Comparison of ENCODE assay signal across 15 mouse cellular contexts in genomic region chr5:113120741-113121590, GRCm38 (mm10). TPM values are rescaled to one million over a fixed set of nuclear protein-coding genes. Genes with fewer than 3 reads are reported as not detected.
DNase-seq lines count a peak whose midpoint lies in the region; ATAC-seq lines count a peak whose summit lies in the region.
"Had no signal": no experiment of that assay in that cellular context is flagged by ENCODE, and none has a peak within 500 bp of the region (broad histone marks: within the 10 kb centered on the region; RNA-seq: fewer than 3 reads in every experiment).

No protein-coding gene starts in this region.

- DNase-seq in neural tube, embryonic 11.5 days (ENCODE audit: low spot score) = peak; percentile 35
- no peak for DNase-seq in neural tube, embryonic 10.5 days (ENCODE audit: extremely low spot score, low spot score)
- peak; percentile 53 for DNase-seq in intestine, embryonic 14.5 days (ENCODE audit: low spot score)
- no peak for DNase-seq in cerebellum, adult 8-10 months
- DNase-seq in adrenal gland, postnatal 36 days = no peak
- DNase-seq: adrenal gland, postnatal 25 days; cerebellum, adult 9-10 months; gastrocnemius, postnatal 36 days had no signal

- H3K9ac ChIP-seq in hindbrain, embryonic 12.5 days = no peak overlapping the region
- H3K9ac ChIP-seq in hindbrain, embryonic 16.5 days (ENCODE audit: low read depth, low read length) = no peak overlapping the region
- H3K9ac ChIP-seq in neural tube, embryonic 11.5 days (ENCODE audit: low read length) = no peak overlapping the region
- H3K9ac ChIP-seq in intestine, embryonic 14.5 days (ENCODE audit: low read length) = no peak overlapping the region
- peak overlapping the region; percentile 31 for H3K9ac ChIP-seq in stomach, embryonic 16.5 days (ENCODE audit: low read length)
- H3K9ac ChIP-seq: midbrain, embryonic 12.5 days had no signal

- H3K9me3 ChIP-seq in hindbrain, embryonic 12.5 days (replicated peaks) = no peaks in the 10 kb centered on the region
- no peaks in the 10 kb centered on the region for H3K9me3 ChIP-seq in hindbrain, embryonic 16.5 days (ENCODE audit: control insufficient read depth, low read length)
- H3K9me3 ChIP-seq in neural tube, embryonic 11.5 days (ENCODE audit: control insufficient read depth, low read length) = no peaks in the 10 kb centered on the region
- H3K9me3 ChIP-seq in intestine, embryonic 14.5 days (ENCODE audit: control insufficient read depth, low read length) = no peaks in the 10 kb centered on the region
- no peaks in the 10 kb centered on the region for H3K9me3 ChIP-seq in stomach, embryonic 16.5 days (replicated peaks; ENCODE audit: control insufficient read depth, low read length)
- H3K9me3 ChIP-seq: midbrain, embryonic 12.5 days had no signal

- no peak overlapping the region for H3K4me2 ChIP-seq in hindbrain, embryonic 12.5 days (replicated peaks)
- no peak overlapping the region for H3K4me2 ChIP-seq in hindbrain, embryonic 16.5 days (ENCODE audit: low read length)
- H3K4me2 ChIP-seq in neural tube, embryonic 11.5 days (ENCODE audit: low read depth) = no peak overlapping the region
- no peak overlapping the region for H3K4me2 ChIP-seq in intestine, embryonic 14.5 days (ENCODE audit: low read length)
- H3K4me2 ChIP-seq in stomach, embryonic 16.5 days (ENCODE audit: low read depth, low read length) = no peak overlapping the region
- H3K4me2 ChIP-seq: midbrain, embryonic 12.5 days had no signal

- H3K4me3 ChIP-seq in hindbrain, embryonic 12.5 days = no peak overlapping the region
- no peak overlapping the region for H3K4me3 ChIP-seq in hindbrain, embryonic 16.5 days (ENCODE audit: low read length)
- no peak overlapping the region for H3K4me3 ChIP-seq in neural tube, embryonic 11.5 days (ENCODE audit: low read depth, low read length)
- H3K4me3 ChIP-seq in intestine, embryonic 14.5 days (ENCODE audit: low read depth, low read length) = no peak overlapping the region
- no peak overlapping the region for H3K4me3 ChIP-seq in stomach, embryonic 16.5 days (replicated peaks; ENCODE audit: low read length)
- H3K4me3 ChIP-seq: midbrain, embryonic 12.5 days had no signal

- H3K27me3 ChIP-seq in hindbrain, embryonic 12.5 days = 0 out of 2 replicates have a peak, but pooled peaks cover 3% of the 10 kb centered on the region
- H3K27me3 ChIP-seq in hindbrain, embryonic 16.5 days (replicated peaks; ENCODE audit: control insufficient read depth, insufficient read depth, low read length) = no peaks in the 10 kb centered on the region
- H3K27me3 ChIP-seq in neural tube, embryonic 11.5 days (ENCODE audit: control insufficient read depth, insufficient read depth, low read length) = no peaks in the 10 kb centered on the region
- no peaks in the 10 kb centered on the region for H3K27me3 ChIP-seq in intestine, embryonic 14.5 days (replicated peaks; ENCODE audit: control insufficient read depth, insufficient read depth, low read length)
- H3K27me3 ChIP-seq in stomach, embryonic 16.5 days (ENCODE audit: control insufficient read depth, insufficient read depth, low read length) = no peaks in the 10 kb centered on the region
- H3K27me3 ChIP-seq: midbrain, embryonic 12.5 days had no signal

- peaks cover 37% of the 10 kb centered on the region for H3K4me1 ChIP-seq in hindbrain, embryonic 12.5 days
- peaks cover 12% of the 10 kb centered on the region for H3K4me1 ChIP-seq in hindbrain, embryonic 16.5 days (ENCODE audit: control insufficient read depth, insufficient read depth, low read depth, low read length)
- H3K4me1 ChIP-seq in neural tube, embryonic 11.5 days (ENCODE audit: control insufficient read depth, insufficient read depth, low read length) = 0 out of 2 replicates have a peak, but pooled peaks cover 5% of the 10 kb centered on the region
- H3K4me1 ChIP-seq in intestine, embryonic 14.5 days (replicated peaks; ENCODE audit: control insufficient read depth, insufficient read depth, low read length) = peaks cover 25% of the 10 kb centered on the region
- H3K4me1 ChIP-seq in stomach, embryonic 16.5 days (ENCODE audit: control insufficient read depth, insufficient read depth, low read length) = peaks cover 36% of the 10 kb centered on the region

- WGBS in hindbrain, embryonic 12.5 days = 38% methylated on average over 15 of the region's 15 CpGs
- WGBS in hindbrain, embryonic 16.5 days = 41% methylated on average over 15 of the region's 15 CpGs
- 24% methylated on average over 15 of the region's 15 CpGs for WGBS in neural tube, embryonic 11.5 days
- WGBS in intestine, embryonic 14.5 days = 18% methylated on average over 15 of the region's 15 CpGs
- 22% methylated on average over 15 of the region's 15 CpGs for WGBS in stomach, embryonic 16.5 days

- no peaks in the 10 kb centered on the region for H3K36me3 ChIP-seq in hindbrain, embryonic 12.5 days
- H3K36me3 ChIP-seq in hindbrain, embryonic 16.5 days (ENCODE audit: control insufficient read depth, insufficient read depth, low read length) = no peaks in the 10 kb centered on the region
- no peaks in the 10 kb centered on the region for H3K36me3 ChIP-seq in neural tube, embryonic 11.5 days (ENCODE audit: control insufficient read depth, insufficient read depth, low read length)
- no peaks in the 10 kb centered on the region for H3K36me3 ChIP-seq in intestine, embryonic 14.5 days (ENCODE audit: control insufficient read depth, insufficient read depth, low read length)
- no peaks in the 10 kb centered on the region for H3K36me3 ChIP-seq in stomach, embryonic 16.5 days (ENCODE audit: control insufficient read depth, insufficient read depth, low read length)
- H3K36me3 ChIP-seq: midbrain, embryonic 12.5 days had no signal

- H3K27ac ChIP-seq in hindbrain, embryonic 12.5 days = no peak overlapping the region
- no peak overlapping the region for H3K27ac ChIP-seq in hindbrain, embryonic 16.5 days (ENCODE audit: low read depth, low read length)
- no peak overlapping the region for H3K27ac ChIP-seq in neural tube, embryonic 11.5 days (ENCODE audit: low read depth, low read length)
- no peak overlapping the region for H3K27ac ChIP-seq in intestine, embryonic 14.5 days (ENCODE audit: low read depth)
- peak overlapping the region; percentile 94 for H3K27ac ChIP-seq in stomach, embryonic 16.5 days (ENCODE audit: low read length)
- H3K27ac ChIP-seq: midbrain, embryonic 12.5 days had no signal

- peak; percentile 39; the same call in 1 of the 2 replicates for ATAC-seq in hindbrain, embryonic 12.5 days (ENCODE audit: low FRiP score)
- no peak for ATAC-seq in hindbrain, embryonic 16.5 days
- ATAC-seq in neural tube, embryonic 11.5 days (ENCODE audit: insufficient read depth, low FRiP score, low TSS enrichment) = no peak
- no peak for ATAC-seq in intestine, embryonic 14.5 days (replicated peaks; ENCODE audit: low FRiP score, low TSS enrichment, low read depth)
- no peak for ATAC-seq in stomach, embryonic 16.5 days (ENCODE audit: insufficient read depth, low FRiP score)

RNA-seq across cellular contexts. Expression of gene Crybb3, which starts 39.6 kb away (rescaled TPM):
- polyA plus RNA-seq in hindbrain, embryonic 12.5 days (2016; fragmentation: Nextera tagmentation; extraction: Ambion mirVana) = 0.74 and 0.81 TPM in 2 replicates
- 0.86 and 1.8 TPM in 2 replicates for polyA plus RNA-seq in hindbrain, embryonic 16.5 days (2015; fragmentation: Nextera tagmentation; extraction: Ambion mirVana)
- polyA plus RNA-seq in neural tube, embryonic 11.5 days (2014; fragmentation: Nextera tagmentation; extraction: Ambion mirVana) = not detected in 2 replicates
- 0.28 and 1.2 TPM in 2 replicates for polyA plus RNA-seq in intestine, embryonic 14.5 days (2014; fragmentation: Nextera tagmentation; extraction: Ambion mirVana)
- polyA plus RNA-seq in stomach, embryonic 16.5 days (2015; fragmentation: Nextera tagmentation; extraction: Ambion mirVana) = 0.85 and 1.2 TPM in 2 replicates
- 1 to 10 TPM in 1 of 2 experiments, not detected in 1; 1.9 TPM for total RNA-seq in adrenal gland, postnatal 36 days (2021)
- total RNA-seq: MEL had no signal

RNA-seq across cellular contexts. Expression of gene Crybb2, which starts 51.0 kb away (rescaled TPM):
- polyA plus RNA-seq in hindbrain, embryonic 12.5 days (2016; fragmentation: Nextera tagmentation; extraction: Ambion mirVana) = not detected in 2 replicates
- not detected in 2 replicates for polyA plus RNA-seq in hindbrain, embryonic 16.5 days (2015; fragmentation: Nextera tagmentation; extraction: Ambion mirVana)
- not detected in 2 replicates for polyA plus RNA-seq in neural tube, embryonic 11.5 days (2014; fragmentation: Nextera tagmentation; extraction: Ambion mirVana)
- polyA plus RNA-seq in intestine, embryonic 14.5 days (2014; fragmentation: Nextera tagmentation; extraction: Ambion mirVana) = not detected in 2 replicates
- polyA plus RNA-seq in stomach, embryonic 16.5 days (2015; fragmentation: Nextera tagmentation; extraction: Ambion mirVana) = not detected in 2 replicates
- not detected for total RNA-seq in adrenal gland, postnatal 36 days (2021)
- total RNA-seq: adrenal gland, postnatal 25 days; gastrocnemius, postnatal 36 days; layer of hippocampus, adult 8-10 months; left cerebral cortex, postnatal 36 days; MEL had no signal
- polyA plus RNA-seq: midbrain, embryonic 12.5 days had no signal

Comparison
In these comparisons a context has a peak if more than half of its experiments do, and no peak if none do; other contexts are left out.
1. DNase-seq: peak in neural tube, embryonic 11.5 days (single experiment) and intestine, embryonic 14.5 days (single experiment); none in neural tube, embryonic 10.5 days (single experiment), cerebellum, adult 8-10 months (single experiment) and adrenal gland, postnatal 36 days (0 of 2).